Mouse (Mus musculus) thymus, postnatal 14 days (tissue): Measurements from ENCODE around the gene Wnk2.

Experiments
- DNase-seq: peaks from one replicate; pipeline ENCODE4 v3.0.0; 2021

Gene Wnk2

GRCm38 (mm10) chr13:49028757-49029539 is 118.9 kb downstream of the Wnk2 start:
- no peak for DNase-seq

DNA sequence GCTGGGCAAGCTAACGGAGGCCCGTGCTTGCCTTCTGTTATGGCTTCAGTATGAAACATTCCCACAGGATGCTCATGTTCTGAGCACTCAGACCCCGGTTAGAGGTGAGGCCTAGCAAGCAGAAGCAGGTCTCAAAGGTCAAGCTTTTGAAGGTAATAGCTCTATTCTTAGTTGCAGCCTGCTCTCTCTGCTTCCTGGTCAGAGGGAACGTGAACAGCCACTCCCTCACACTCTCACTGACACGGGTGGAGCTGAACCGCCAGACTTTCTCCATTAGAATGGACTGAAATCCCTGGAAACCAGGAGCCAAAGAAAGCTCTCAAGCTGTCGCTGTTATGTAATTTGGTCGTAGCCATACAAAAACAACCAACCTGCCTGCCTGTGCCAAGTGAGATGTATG is 120.8 kb downstream of the Wnk2 start:
- DNase-seq = no peak

DNA sequence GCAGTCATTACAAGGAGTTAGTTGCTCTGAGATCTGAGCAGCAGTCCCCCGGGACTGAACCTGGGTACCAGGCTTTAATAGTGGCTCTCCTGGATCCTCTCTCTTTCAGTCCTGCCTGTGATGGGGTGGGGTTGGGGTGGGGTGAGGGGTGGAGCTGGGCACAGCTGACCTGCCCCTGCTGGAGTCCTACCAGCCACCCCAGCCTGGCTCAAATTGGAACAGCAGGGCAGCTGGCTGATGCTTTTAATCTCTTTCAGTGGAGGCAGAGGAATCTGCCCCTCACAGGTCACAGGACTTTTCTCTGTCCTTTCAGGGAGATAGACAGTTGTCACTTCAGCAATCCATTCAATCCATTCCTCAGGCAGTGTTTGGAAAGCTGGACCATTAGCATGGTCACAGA is 122.3 kb downstream of the Wnk2 start:
- DNase-seq = no peak

GRCm38 (mm10) chr13:49024763-49025162 is 123.1 kb downstream of the Wnk2 start:
- peak; percentile 18 for DNase-seq

DNA sequence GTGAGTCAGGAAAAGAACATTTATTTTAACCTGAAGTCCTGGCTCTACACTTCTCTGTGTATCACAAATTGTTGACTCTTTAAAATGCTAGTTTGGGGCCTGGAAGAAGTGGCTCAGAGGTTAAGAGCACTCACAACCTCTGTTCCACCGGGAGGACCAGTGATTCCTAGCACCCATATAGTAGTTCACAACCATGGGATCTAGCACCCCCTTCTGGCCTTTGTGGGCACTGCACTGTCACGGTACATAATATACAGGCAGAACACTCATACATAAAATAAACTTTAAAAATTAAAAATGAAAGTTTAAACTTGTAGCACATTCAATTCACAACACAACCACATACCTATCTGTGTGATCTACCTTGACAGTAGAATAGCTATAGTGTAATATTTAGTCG is 126.1 kb downstream of the Wnk2 start:
- peak; percentile 79 for DNase-seq

DNA sequence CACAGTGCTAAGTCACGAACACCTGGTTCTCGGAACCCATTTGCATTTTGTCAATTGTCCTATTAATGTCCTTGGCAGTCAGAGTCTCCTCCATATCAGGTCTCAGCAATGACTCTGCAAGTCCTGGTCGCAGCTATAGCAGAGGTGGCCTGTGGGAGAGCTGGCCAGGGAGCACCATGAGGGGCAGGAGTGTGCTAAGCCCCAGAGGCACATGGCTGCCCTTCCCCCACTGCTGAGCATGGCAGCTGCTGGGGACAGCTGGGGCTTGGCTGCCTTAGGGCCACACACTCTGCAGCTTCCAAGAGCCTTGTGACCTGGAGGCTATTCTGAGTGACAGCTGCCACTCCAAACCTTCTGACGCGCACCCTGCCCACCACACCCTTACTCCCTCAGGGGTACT is 127.7 kb downstream of the Wnk2 start:
- no peak for DNase-seq

- no peak for DNase-seq
Measured at GRCm38 (mm10) chr13:49017375-49017774, 130.4 kb downstream of the Wnk2 start.

- DNase-seq = peak; percentile 30
Measured at GRCm38 (mm10) chr13:49016311-49016761, 131.5 kb downstream of the Wnk2 start.

GRCm38 (mm10) chr13:49015366-49016306 is 132.2 kb downstream of the Wnk2 start:
- peak; percentile 75 for DNase-seq

- DNase-seq = no peak
Measured at GRCm38 (mm10) chr13:49013206-49013794, 134.5 kb downstream of the Wnk2 start.

GRCm38 (mm10) chr13:49001691-49002090 is 146.1 kb downstream of the Wnk2 start:
- DNase-seq = no peak

DNA sequence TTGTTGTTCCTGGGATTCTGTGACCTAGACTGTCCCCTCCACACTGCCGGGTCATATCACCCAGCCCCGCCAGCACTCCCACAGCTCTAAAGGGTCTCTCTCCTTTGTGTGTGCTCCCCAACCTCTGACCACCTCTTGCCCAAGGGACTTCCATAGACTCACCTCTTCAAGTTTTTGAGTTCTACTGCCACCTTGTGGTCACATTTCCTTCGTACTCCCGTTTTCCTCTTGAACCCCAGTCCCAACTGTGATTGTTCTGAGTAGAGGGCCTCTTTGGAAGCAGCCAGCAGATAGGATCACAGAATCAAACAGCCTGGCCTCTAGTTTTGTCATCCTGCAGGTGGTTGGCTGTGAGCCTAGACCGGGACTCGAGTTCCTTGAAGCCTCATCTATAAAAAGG is 149.2 kb downstream of the Wnk2 start:
- peak; percentile 77 for DNase-seq

- DNase-seq = no peak
Measured at GRCm38 (mm10) chr13:48996731-48997130, 151.1 kb downstream of the Wnk2 start.

DNA sequence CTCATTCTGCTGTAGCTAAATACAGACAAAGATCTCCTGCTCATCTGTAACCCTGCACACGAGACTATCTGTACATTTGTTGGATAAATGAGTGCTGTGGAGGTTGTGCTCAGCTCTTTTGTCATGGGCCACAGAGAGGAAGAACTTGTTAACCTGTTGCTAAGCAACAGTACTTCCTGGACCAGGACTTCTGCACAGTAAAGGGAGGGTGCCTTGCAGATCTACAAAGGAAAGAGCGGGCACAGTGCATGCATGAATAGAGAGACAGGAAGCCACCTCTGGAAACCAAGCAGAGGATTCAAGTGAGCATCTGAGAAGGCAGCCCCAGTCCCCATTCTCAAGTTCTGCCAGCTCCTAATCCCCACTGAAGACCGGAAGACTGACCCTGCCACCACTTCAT is 152.9 kb downstream of the Wnk2 start:
- DNase-seq = peak; percentile 71

- DNase-seq = no peak
Measured at GRCm38 (mm10) chr13:48992914-48993313, 154.9 kb downstream of the Wnk2 start.

- DNase-seq = no peak
Measured at GRCm38 (mm10) chr13:48990138-48990537, 157.7 kb downstream of the Wnk2 start.
